Mouse (Mus musculus) inflammation-experienced regulatory T-cells, adult 16 weeks (primary cell): Measurements from ENCODE around the gene Rnf214. TPM values are rescaled to one million over a fixed set of nuclear protein-coding genes. Genes with fewer than 3 reads are reported as not detected.

Experiments used
- polyA plus RNA-seq: library from polyadenylated mRNA; unstranded; fragments of 100-300 nt; shearing (Covaris generic); gene quantifications from one replicate; pipeline ENCODE4 v1.2.1, GENCODE M21; 2017

Gene Rnf214
- 47.9 TPM for polyA plus RNA-seq

GRCm38 (mm10) chr9:45906355-45907077 is at the start of gene Rnf214, which contains the start of gene Pcsk7:
Gene Rnf214 (minus strand): TSS chr9:45906911.
Gene Pcsk7 (plus strand): TSS chr9:45906497.

GRCm38 (mm10) chr9:45955107-45955963 is 48.6 kb upstream of the Rnf214 start, which contains the start of gene Sidt2:
Gene Sidt2 (minus strand): TSS chr9:45955258.

GRCm38 (mm10) chr9:45935628-45936210 is 29.0 kb upstream of the Rnf214 start, which contains the start of gene Tagln:
Gene Tagln (minus strand): TSS chr9:45936058.

GRCm38 (mm10) chr9:45838434-45839138 is 68.1 kb downstream of the Rnf214 start, which contains the start of gene Bace1:
Gene Bace1 (plus strand): TSS chr9:45838580.

GRCm38 (mm10) chr9:45828291-45828963 is 78.3 kb downstream of the Rnf214 start, which contains the start of gene Cep164:
Gene Cep164 (minus strand): TSS chr9:45828691.

Other genes with a start within 250 kb of the Rnf214 start
- gene Cep164, start 78.2 kb downstream of the Rnf214 start, polyA plus RNA-seq, result 20.8 TPM
- 5.1 TPM for gene Bace1, start 68.3 kb downstream of the Rnf214 start, polyA plus RNA-seq
- gene Pcsk7, start 414 bp downstream of the Rnf214 start, polyA plus RNA-seq, result 58.4 TPM
- gene Tagln, start 29.1 kb upstream of the Rnf214 start, polyA plus RNA-seq, result 2.6 TPM
- gene Sidt2, start 48.3 kb upstream of the Rnf214 start, polyA plus RNA-seq, result 42.8 TPM
- 87.5 TPM for gene Pafah1b2, start 105.8 kb upstream of the Rnf214 start, polyA plus RNA-seq
- 6.4 TPM for gene Sik3, start 105.9 kb upstream of the Rnf214 start, polyA plus RNA-seq